Mouse (Mus musculus): ENCODE measurements around the gene Cpa5. TPM values are rescaled to one million over a fixed set of nuclear protein-coding genes. Genes with fewer than 3 reads are reported as not detected.

The Cpa5 gene
- polyA plus RNA-seq, 1 experiment from 2014 or later: 0.90 TPM

- H3K27ac ChIP-seq (replicated peaks): peak overlapping the region; percentile 58
- WGBS: 72% methylated on average over 11 of the region's 11 CpGs
- no peak for ATAC-seq (ENCODE audit: extremely low read depth, insufficient number of reproducible peaks, low FRiP score, low TSS enrichment)
Observed at GRCm38 (mm10) chr6:30649651-30650296, 39.0 kb downstream of the Cpa5 start.

GRCm38 (mm10) chr6:30652425-30653188 is 41.8 kb downstream of the Cpa5 start:
- Histone ChIP-seq H3K27ac (replicated peaks) (peak overlapping the region; percentile 81), H3K4me1 (peaks cover 34% of the 10 kb centered on the region), H3K9me3 (no peaks in the 10 kb centered on the region), H3K4me3 (no peak overlapping the region), H3K9ac (no peak overlapping the region), H3K27me3 (replicated peaks) (no peaks in the 10 kb centered on the region), H3K36me3 (no peaks in the 10 kb centered on the region), H3K4me2 (no peak overlapping the region)
- no peak for ATAC-seq (ENCODE audit: extremely low read depth, insufficient number of reproducible peaks, low FRiP score, low TSS enrichment)
- 50% methylated on average over 9 of the region's 9 CpGs for WGBS

More at GRCm38 (mm10) chr6:30649651-30650296, 39.0 kb downstream of the Cpa5 start:
- H3K4me1 ChIP-seq: peaks cover 21% of the 10 kb centered on the region
- no peak overlapping the region for H3K4me3 ChIP-seq
- no peaks in the 10 kb centered on the region for H3K9me3 ChIP-seq
- no peak overlapping the region for H3K9ac ChIP-seq
- H3K27me3 ChIP-seq (replicated peaks): no peaks in the 10 kb centered on the region
- no peaks in the 10 kb centered on the region for H3K36me3 ChIP-seq
- no peak overlapping the region for H3K4me2 ChIP-seq

- Histone ChIP-seq H3K4me1 (peaks cover 33% of the 10 kb centered on the region), H3K9me3 (no peaks in the 10 kb centered on the region), H3K36me3 (peaks cover 1% of the 10 kb centered on the region; the same call in 1 of the 2 replicates), H3K4me3 (no peak overlapping the region), H3K27ac (replicated peaks) (peak overlapping the region; percentile 81), H3K9ac (no peak overlapping the region), H3K4me2 (no peak overlapping the region), H3K27me3 (replicated peaks) (no peaks in the 10 kb centered on the region)
- no peak for ATAC-seq (ENCODE audit: extremely low read depth, insufficient number of reproducible peaks, low FRiP score, low TSS enrichment)
- 80% methylated on average over 6 of the region's 6 CpGs for WGBS
Observed at GRCm38 (mm10) chr6:30653518-30653917, 42.7 kb downstream of the Cpa5 start.

- no peak overlapping the region for H3K4me2 ChIP-seq
- no peaks in the 10 kb centered on the region for H3K9me3 ChIP-seq
- H3K4me1 ChIP-seq: peaks cover 27% of the 10 kb centered on the region
- WGBS: 79% methylated on average over 6 of the region's 6 CpGs
- H3K27me3 ChIP-seq (replicated peaks): no peaks in the 10 kb centered on the region
- peaks cover 7% of the 10 kb centered on the region; the same call in 1 of the 2 replicates for H3K36me3 ChIP-seq
- ATAC-seq (ENCODE audit: extremely low read depth, insufficient number of reproducible peaks, low FRiP score, low TSS enrichment): no peak
- H3K4me3 ChIP-seq: no peak overlapping the region
- H3K9ac ChIP-seq: no peak overlapping the region
- H3K27ac ChIP-seq (replicated peaks): peak overlapping the region; percentile 25; the same call in 1 of the 2 replicates
Observed at GRCm38 (mm10) chr6:30654402-30654859, 43.6 kb downstream of the Cpa5 start.

GRCm38 (mm10) chr6:30654932-30655331 is 44.1 kb downstream of the Cpa5 start:
- WGBS: 70% methylated on average over 3 of the region's 3 CpGs
- ATAC-seq (ENCODE audit: extremely low read depth, insufficient number of reproducible peaks, low FRiP score, low TSS enrichment): no peak

GRCm38 (mm10) chr6:30657279-30657678 is 46.5 kb downstream of the Cpa5 start:
- Histone ChIP-seq H3K4me2 (no peak overlapping the region), H3K4me1 (peaks cover 22% of the 10 kb centered on the region)

More at GRCm38 (mm10) chr6:30654932-30655331, 44.1 kb downstream of the Cpa5 start:
- Histone ChIP-seq H3K4me2 (no peak overlapping the region), H3K9me3 (no peaks in the 10 kb centered on the region), H3K9ac (no peak overlapping the region), H3K4me1 (peaks cover 22% of the 10 kb centered on the region), H3K36me3 (peaks cover 7% of the 10 kb centered on the region; the same call in 1 of the 2 replicates), H3K27ac (replicated peaks) (peak overlapping the region; percentile 25; the same call in 1 of the 2 replicates), H3K27me3 (replicated peaks) (no peaks in the 10 kb centered on the region), H3K4me3 (no peak overlapping the region)

GRCm38 (mm10) chr6:30658619-30659018 is 47.8 kb downstream of the Cpa5 start:
- Histone ChIP-seq H3K4me3 (no peak overlapping the region), H3K9ac (no peak overlapping the region), H3K27me3 (replicated peaks) (no peaks in the 10 kb centered on the region), H3K36me3 (peaks cover 7% of the 10 kb centered on the region; the same call in 1 of the 2 replicates), H3K27ac (replicated peaks) (no peak overlapping the region), H3K4me2 (no peak overlapping the region), H3K4me1 (peaks cover 24% of the 10 kb centered on the region), H3K9me3 (no peaks in the 10 kb centered on the region)
- 63% methylated on average over 9 of the region's 9 CpGs for WGBS
- no peak for ATAC-seq (ENCODE audit: extremely low read depth, insufficient number of reproducible peaks, low FRiP score, low TSS enrichment)

More at GRCm38 (mm10) chr6:30657279-30657678, 46.5 kb downstream of the Cpa5 start:
- Histone ChIP-seq H3K9ac (no peak overlapping the region), H3K27ac (replicated peaks) (no peak overlapping the region), H3K27me3 (replicated peaks) (no peaks in the 10 kb centered on the region), H3K4me3 (no peak overlapping the region), H3K9me3 (no peaks in the 10 kb centered on the region), H3K36me3 (peaks cover 7% of the 10 kb centered on the region; the same call in 1 of the 2 replicates)
- no peak for ATAC-seq (ENCODE audit: extremely low read depth, insufficient number of reproducible peaks, low FRiP score, low TSS enrichment)
- WGBS: 90% methylated on average over 12 of the region's 12 CpGs

GRCm38 (mm10) chr6:30664776-30665175 is 54.0 kb downstream of the Cpa5 start:
- Histone ChIP-seq H3K4me1 (peaks cover 26% of the 10 kb centered on the region), H3K36me3 (no peaks in the 10 kb centered on the region), H3K27me3 (replicated peaks) (0 out of 2 replicates have a peak, but pooled peaks cover 4% of the 10 kb centered on the region), H3K4me2 (no peak overlapping the region), H3K4me3 (no peak overlapping the region), H3K9me3 (no peaks in the 10 kb centered on the region), H3K9ac (no peak overlapping the region), H3K27ac (replicated peaks) (peak overlapping the region; percentile 34)
- 28% methylated on average over 6 of the region's 6 CpGs for WGBS
- ATAC-seq (ENCODE audit: extremely low read depth, insufficient number of reproducible peaks, low FRiP score, low TSS enrichment): no peak

GRCm38 (mm10) chr6:30665296-30665695 is 54.5 kb downstream of the Cpa5 start:
- no peaks in the 10 kb centered on the region for H3K9me3 ChIP-seq
- H3K27me3 ChIP-seq (replicated peaks): 0 out of 2 replicates have a peak, but pooled peaks cover 4% of the 10 kb centered on the region
- H3K9ac ChIP-seq: no peak overlapping the region
- H3K4me1 ChIP-seq: peaks cover 26% of the 10 kb centered on the region
- no peaks in the 10 kb centered on the region for H3K36me3 ChIP-seq
- no peak for ATAC-seq (ENCODE audit: extremely low read depth, insufficient number of reproducible peaks, low FRiP score, low TSS enrichment)
- H3K4me2 ChIP-seq: no peak overlapping the region
- H3K4me3 ChIP-seq: no peak overlapping the region
- WGBS: 10% methylated on average over 4 of the region's 4 CpGs
- peak overlapping the region; percentile 34 for H3K27ac ChIP-seq (replicated peaks)

GRCm38 (mm10) chr6:30666043-30666442 is 55.2 kb downstream of the Cpa5 start:
- H3K4me1 ChIP-seq: peaks cover 26% of the 10 kb centered on the region
- 0 out of 2 replicates have a peak, but pooled peaks cover 4% of the 10 kb centered on the region for H3K27me3 ChIP-seq (replicated peaks)
- WGBS: 63% methylated on average over 6 of the region's 6 CpGs
- peak overlapping the region; percentile 34 for H3K27ac ChIP-seq (replicated peaks)
- H3K36me3 ChIP-seq: no peaks in the 10 kb centered on the region
- H3K9me3 ChIP-seq: no peaks in the 10 kb centered on the region
- no peak overlapping the region for H3K4me2 ChIP-seq
- ATAC-seq (ENCODE audit: extremely low read depth, insufficient number of reproducible peaks, low FRiP score, low TSS enrichment): no peak
- H3K4me3 ChIP-seq: no peak overlapping the region
- H3K9ac ChIP-seq: no peak overlapping the region

- H3K4me1 ChIP-seq: peaks cover 32% of the 10 kb centered on the region
- H3K27me3 ChIP-seq (replicated peaks): 0 out of 2 replicates have a peak, but pooled peaks cover 4% of the 10 kb centered on the region
- no peak for ATAC-seq (ENCODE audit: extremely low read depth, insufficient number of reproducible peaks, low FRiP score, low TSS enrichment)
- H3K27ac ChIP-seq (replicated peaks): no peak overlapping the region
- WGBS: 68% methylated on average over 5 of the region's 5 CpGs
- no peaks in the 10 kb centered on the region for H3K36me3 ChIP-seq
- no peak overlapping the region for H3K4me3 ChIP-seq
- no peak overlapping the region for H3K9ac ChIP-seq
- H3K4me2 ChIP-seq: no peak overlapping the region
- H3K9me3 ChIP-seq: no peaks in the 10 kb centered on the region
Observed at GRCm38 (mm10) chr6:30667585-30667984, 56.8 kb downstream of the Cpa5 start.

Measured in heart, embryonic 13.5 days (tissue).